Mouse (Mus musculus) liver, postnatal 0 days (tissue): Measurements from ENCODE around the gene Trim41. TPM values are rescaled to one million over a fixed set of nuclear protein-coding genes. Genes with fewer than 3 reads are reported as not detected.
"Not testable (repeated sequence)": the region's sequence is repeated elsewhere in the genome, so short reads cannot be mapped to it uniquely, and the experiment has no call there.

ENCODE experiments used
- ATAC-seq: fragments of 200-750 bp; cut with Nextera tagmentation; 2 replicates; pipeline ENCODE4 v1.8.0; 2017; ENCODE audit warnings: mild to moderate bottlenecking, moderate library complexity
- DNase-seq: peaks from one replicate; pipeline ENCODE4 v3.0.0-alpha.2; 2016
- H3K27ac ChIP-seq: fragments of 300-500 bp; sonication (generic); 2 replicates; pipeline ENCODE4 v1.5.1; 2014; ENCODE audit warnings: antibody characterized with exemption, moderate library complexity, mild to moderate bottlenecking, low read depth
- H3K27me3 ChIP-seq: fragments of 300-500 bp; sonication (generic); 2 replicates; pipeline ENCODE4 v1.6.1; 2014; ENCODE audit warnings: low read length, control low read depth, mixed read lengths; ENCODE audit not compliant: insufficient read depth
- H3K36me3 ChIP-seq: fragments of 300-500 bp; sonication (generic); replicated peaks from 2 replicates; pipeline ENCODE4 v1.6.1; 2014; ENCODE audit warnings: mild to moderate bottlenecking, control low read depth, low read length, moderate library complexity, mixed read lengths; ENCODE audit not compliant: insufficient read depth
- H3K4me1 ChIP-seq: fragments of 300-500 bp; sonication (generic); 2 replicates; pipeline ENCODE4 v1.6.1; 2014; ENCODE audit warnings: antibody characterized with exemption, mild to moderate bottlenecking, control low read depth; ENCODE audit not compliant: insufficient read depth
- H3K4me2 ChIP-seq: fragments of 300-500 bp; sonication (generic); 2 replicates; pipeline ENCODE4 v1.6.1; 2014; ENCODE audit warnings: low read depth, mild to moderate bottlenecking, low read length, moderate library complexity, mixed read lengths
- H3K4me3 ChIP-seq: fragments of 300-500 bp; sonication (generic); 2 replicates; pipeline ENCODE4 v1.5.1; 2014; ENCODE audit warnings: low read depth, low read length
- H3K9ac ChIP-seq: fragments of 300-500 bp; sonication (generic); replicated peaks from 2 replicates; pipeline ENCODE4 v1.6.1; 2014; ENCODE audit warnings: mild to moderate bottlenecking, moderate library complexity
- H3K9me3 ChIP-seq: fragments of 300-500 bp; sonication (generic); 2 replicates; pipeline ENCODE4 v1.6.1; 2016; ENCODE audit warnings: mild to moderate bottlenecking, control low read depth, low read length, mixed read lengths
- CTCF ChIP-seq: sonication (generic); IDR thresholded peaks from 2 replicates; pipeline ENCODE4 v1.5.1; 2016; ENCODE audit warnings: antibody characterized with exemption, low read depth
- EP300 ChIP-seq: IDR thresholded peaks from 2 replicates; pipeline ENCODE4 v1.6.1; 2016; ENCODE audit warnings: antibody characterized with exemption, low read depth, mild to moderate bottlenecking
- WGBS: fragments of 180-500 bp; shearing (Covaris S2); extraction: QIAGEN DNeasy Blood & Tissue Kit; methylation state at CpG from one replicate; pipeline ENCODE4 v1.1.7; 2014; ENCODE audit not compliant: insufficient replicate concordance; 5-methylcytosine and 5-hydroxymethylcytosine counted together
- polyA plus RNA-seq: library from polyadenylated mRNA; unstranded; fragments of >200 nt; fragmentation: Nextera tagmentation; extraction: Ambion mirVana; gene quantifications from 2 replicates; pipeline ENCODE4 v1.2.1, GENCODE M21; 2015

The Trim41 gene
- polyA plus RNA-seq, 1 experiment from 2014 or later = 2.3 TPM

DNA sequence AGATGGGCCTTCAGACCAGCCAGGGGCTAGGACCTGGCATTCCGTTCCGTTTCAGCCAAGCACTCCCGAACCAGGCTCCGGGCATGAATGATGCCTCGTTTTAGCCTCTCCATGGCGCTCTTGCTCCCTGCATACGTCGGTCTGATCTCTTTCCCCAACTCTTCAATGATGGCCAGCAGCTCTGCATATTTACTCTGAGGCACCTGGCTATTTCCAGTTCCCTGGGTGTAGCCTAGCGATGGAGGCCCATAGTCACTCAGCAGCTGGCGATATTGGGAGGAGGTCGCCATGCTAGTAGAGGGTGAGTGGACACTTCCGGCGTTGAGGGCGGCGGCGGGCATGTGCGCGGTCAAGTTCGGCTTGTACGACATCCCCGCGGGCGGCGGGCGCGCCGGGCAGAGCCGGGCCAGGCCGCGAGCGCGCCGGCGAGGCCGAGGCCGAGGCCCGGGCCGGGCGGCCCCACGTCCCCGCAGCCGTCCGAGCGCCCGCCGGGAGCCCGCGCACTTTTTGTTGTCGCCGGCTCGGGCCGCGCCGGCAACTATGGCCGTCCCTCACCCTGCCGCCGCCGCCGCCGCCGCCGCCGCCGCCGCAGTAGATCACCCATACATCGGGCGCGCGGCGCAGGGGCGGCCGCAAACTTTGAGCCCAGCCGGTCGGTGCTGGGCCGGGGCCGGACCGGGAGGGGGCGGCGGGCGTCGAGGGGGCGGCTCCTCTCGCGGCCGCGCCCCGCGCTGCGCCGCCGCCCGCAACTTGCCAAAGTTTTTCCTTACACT is 9.0 kb upstream of the Trim41 start, which contains the start of the genes Trim7 and Gm12184:
Gene Trim7 (plus strand): TSS at position 162 of the 773 bp plus-strand sequence.
Gene Gm12184 (minus strand): TSS at position 677 of the 773 bp plus-strand sequence.
- under 1% methylated on average over 33 of the region's 92 CpGs for WGBS
- peak within 1 kb of the TSS; percentile 52 for H3K27ac ChIP-seq
- not testable (repeated sequence) for H3K36me3 ChIP-seq, DNase-seq, H3K9me3 ChIP-seq
- peak; percentile 23; the same call in 1 of the 2 replicates for TF ChIP-seq CTCF
- H3K9ac ChIP-seq = peak within 1 kb of the TSS; percentile 51
- H3K4me2 ChIP-seq = peak within 1 kb of the TSS; percentile 81
- peak within 1 kb of the TSS; percentile 48 for H3K4me3 ChIP-seq
- peaks cover 20% of the 10 kb centered on the region for H3K4me1 ChIP-seq
- peaks cover 16% of the 10 kb centered on the region for H3K27me3 ChIP-seq
- peak; percentile 86 for ATAC-seq

DNA sequence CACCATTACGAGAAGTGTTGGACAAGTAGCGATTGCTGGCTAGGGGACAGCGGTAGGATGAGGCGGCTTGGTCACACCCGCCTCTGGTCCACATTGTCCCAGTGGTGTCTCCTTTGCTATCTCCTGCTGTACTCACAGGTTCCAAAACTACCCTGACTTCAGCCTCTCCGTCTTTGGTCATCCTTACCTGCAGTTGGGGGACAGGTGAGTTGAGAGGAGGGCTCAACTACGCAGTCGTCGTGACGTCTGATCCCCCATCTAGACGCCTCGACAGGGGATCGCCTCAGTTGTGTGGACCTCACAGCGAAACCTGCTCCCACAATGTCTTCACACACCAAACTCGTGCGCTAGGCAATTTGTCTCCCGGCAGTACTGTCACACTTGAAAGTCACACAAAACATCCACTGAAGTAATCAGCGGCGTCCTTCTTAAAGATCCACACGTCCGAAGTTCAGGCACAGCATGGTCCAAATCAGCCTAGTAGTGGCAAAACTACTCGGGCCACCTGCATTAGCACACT is 7.2 kb upstream of the Trim41 start:
- no peaks in the 10 kb centered on the region for H3K36me3 ChIP-seq
- no peak overlapping the region for H3K27ac ChIP-seq
- peaks cover 28% of the 10 kb centered on the region for H3K4me1 ChIP-seq
- DNase-seq = no peak
- H3K4me2 ChIP-seq = peak overlapping the region; percentile 69
- TF ChIP-seq CTCF (no peak), EP300 (no peak)
- no peaks in the 10 kb centered on the region for H3K9me3 ChIP-seq
- WGBS = 9% methylated on average over 22 of the region's 22 CpGs
- ATAC-seq = no peak
- peak overlapping the region; percentile 42 for H3K4me3 ChIP-seq
- H3K9ac ChIP-seq = peak overlapping the region; percentile 39; the same call in 1 of the 2 replicates
- peaks cover 16% of the 10 kb centered on the region for H3K27me3 ChIP-seq

DNA sequence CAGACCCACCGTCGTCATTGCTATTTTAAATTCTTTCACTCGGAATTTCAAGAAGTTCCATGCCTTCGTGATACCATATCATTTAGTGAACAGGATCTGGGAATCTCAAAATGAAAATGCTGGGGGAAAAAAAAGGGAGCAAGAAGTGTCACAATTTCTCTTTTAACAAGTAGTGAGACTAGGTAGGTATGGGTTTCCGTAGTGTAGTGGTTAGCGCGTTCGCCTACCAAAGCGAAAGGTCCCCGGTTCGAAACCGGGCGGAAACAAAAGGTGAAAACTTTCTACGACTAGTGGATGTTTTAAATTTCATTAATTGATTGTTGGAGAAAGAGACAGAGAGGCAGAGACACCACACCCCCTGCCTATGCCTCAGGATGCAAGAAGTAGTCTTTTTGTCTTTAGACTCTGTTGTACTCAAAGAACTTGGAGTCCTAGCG is 6.4 kb upstream of the Trim41 start:
- H3K27me3 ChIP-seq = peaks cover 16% of the 10 kb centered on the region
- H3K4me2 ChIP-seq = peak overlapping the region; percentile 69
- 0 out of 2 replicates have a peak overlapping the region, but pooled peaks have one; percentile 39 for H3K9ac ChIP-seq
- H3K27ac ChIP-seq = no peak overlapping the region
- peak; percentile 78 for DNase-seq
- 1% methylated on average over 15 of the region's 15 CpGs for WGBS
- peak overlapping the region; percentile 42 for H3K4me3 ChIP-seq
- ATAC-seq = peak; percentile 26
- no peaks in the 10 kb centered on the region for H3K36me3 ChIP-seq
- H3K9me3 ChIP-seq = no peaks in the 10 kb centered on the region
- 0 out of 2 replicates have a peak, but pooled peaks have one; percentile 13 for TF ChIP-seq EP300
- no peak for TF ChIP-seq CTCF
- H3K4me1 ChIP-seq = peaks cover 32% of the 10 kb centered on the region

DNA sequence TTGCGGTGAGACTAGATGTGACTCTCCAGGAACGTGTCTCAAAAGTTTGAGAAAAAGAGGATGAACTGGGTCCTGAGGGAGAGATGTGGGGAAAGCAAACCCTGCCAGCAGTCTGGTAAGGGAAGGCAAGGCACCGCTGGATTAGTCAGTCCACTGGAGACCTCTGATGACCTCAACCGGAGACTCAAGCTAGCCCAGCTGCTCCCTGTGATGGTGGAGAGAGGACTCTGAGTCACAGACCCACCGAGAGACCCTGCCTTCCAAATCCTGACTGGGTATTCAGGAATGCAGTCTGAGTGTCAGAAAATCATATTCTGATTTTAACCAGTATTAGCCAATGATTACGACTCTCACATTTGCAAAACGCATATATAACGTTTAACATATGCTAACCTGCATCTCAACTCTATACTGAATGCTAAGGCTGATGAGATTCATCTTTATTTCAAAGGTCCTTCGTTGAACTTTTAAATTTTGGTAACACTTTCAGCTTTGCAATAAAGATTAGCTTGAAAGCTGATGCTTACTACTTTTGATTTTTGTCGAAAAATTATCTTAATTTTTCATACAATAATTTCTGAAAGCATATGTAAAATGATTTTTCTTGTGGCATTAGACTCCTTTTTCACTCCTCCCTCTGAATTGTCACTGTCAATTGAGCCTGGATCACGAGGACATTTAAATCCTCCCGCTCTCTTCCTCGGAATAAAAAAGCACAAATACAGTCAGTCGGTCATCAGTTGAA is 5.8 kb upstream of the Trim41 start:
- Histone ChIP-seq H3K9me3 (no peaks in the 10 kb centered on the region), H3K4me1 (peaks cover 32% of the 10 kb centered on the region), H3K9ac (no peak overlapping the region), H3K27me3 (peaks cover 16% of the 10 kb centered on the region), H3K27ac (no peak overlapping the region), H3K4me2 (peak overlapping the region; percentile 69), H3K36me3 (no peaks in the 10 kb centered on the region), H3K4me3 (peak overlapping the region; percentile 42)
- ATAC-seq (no peak), DNase-seq (no peak)
- WGBS = 44% methylated on average over 14 of the region's 14 CpGs
- TF ChIP-seq EP300 (no peak), CTCF (no peak)

DNA sequence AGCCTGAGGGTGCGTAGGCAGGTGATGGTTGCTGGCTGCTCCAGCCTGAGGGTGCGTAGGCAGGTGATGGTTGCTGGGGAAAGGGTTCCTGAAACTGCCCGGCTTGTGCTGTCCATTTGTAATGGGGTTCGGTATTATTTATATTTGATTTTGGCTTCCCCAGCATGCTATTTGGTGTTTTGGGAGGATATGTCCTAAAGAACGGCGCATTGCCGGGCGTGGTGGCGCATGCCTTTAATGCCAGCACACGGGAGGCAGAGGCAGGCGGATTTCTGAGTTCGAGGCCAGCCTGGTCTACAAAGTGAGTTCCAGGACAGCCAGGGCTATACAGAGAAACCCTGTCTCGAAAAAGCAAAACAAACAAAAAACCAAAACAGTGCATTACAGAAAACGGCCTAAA is 4.1 kb upstream of the Trim41 start:
- not testable (repeated sequence) for ATAC-seq

DNA sequence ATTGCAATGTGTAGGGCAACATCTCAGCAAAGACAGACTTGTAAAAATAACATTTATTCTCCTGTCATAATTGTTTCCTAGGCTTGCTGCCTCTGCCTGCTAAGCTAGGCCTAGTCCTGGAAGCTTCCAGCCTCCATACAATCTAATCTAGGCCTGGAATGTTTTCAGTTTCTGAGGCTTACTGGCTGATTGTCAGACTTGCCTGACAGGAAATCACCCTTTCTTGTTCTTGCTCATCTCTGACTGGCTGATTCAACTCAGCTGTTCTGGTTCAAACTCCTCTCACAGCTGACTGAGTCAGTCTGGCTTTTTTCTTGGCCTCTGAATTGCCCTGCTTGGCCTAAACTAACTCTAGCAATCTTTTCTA is 3.1 kb upstream of the Trim41 start:
- no peak for DNase-seq
- H3K4me3 ChIP-seq = no peak overlapping the region
- peak overlapping the region; percentile 52; the same call in 1 of the 2 replicates for H3K27ac ChIP-seq
- no peaks in the 10 kb centered on the region for H3K36me3 ChIP-seq
- no peak overlapping the region for H3K9ac ChIP-seq
- H3K4me1 ChIP-seq = peaks cover 38% of the 10 kb centered on the region
- TF ChIP-seq CTCF (no peak), EP300 (no peak)
- no peaks in the 10 kb centered on the region for H3K9me3 ChIP-seq
- ATAC-seq = no peak
- H3K27me3 ChIP-seq = peaks cover 13% of the 10 kb centered on the region
- H3K4me2 ChIP-seq = no peak overlapping the region

More for the DNA sequence above, 4.1 kb upstream of the Trim41 start:
- H3K9ac ChIP-seq, H3K4me2 ChIP-seq, H3K9me3 ChIP-seq, H3K27ac ChIP-seq, H3K36me3 ChIP-seq, DNase-seq, H3K4me3 ChIP-seq: not testable (repeated sequence)
- H3K27me3 ChIP-seq = peaks cover 13% of the 10 kb centered on the region
- WGBS = 85% methylated on average over 14 of the region's 14 CpGs
- peaks cover 28% of the 10 kb centered on the region for H3K4me1 ChIP-seq
